Mouse (Mus musculus) neural tube, embryonic 14.5 days (tissue): ENCODE measurements around the gene Apol11b. TPM values are rescaled to one million over a fixed set of nuclear protein-coding genes. Genes with fewer than 3 reads are reported as not detected.
"Not testable (repeated sequence)": the region's sequence is repeated elsewhere in the genome, so short reads cannot be mapped to it uniquely, and the experiment has no call there.

Source experiments
- ATAC-seq: fragments of 200-750 bp; cut with Nextera tagmentation; 2 replicates; pipeline ENCODE4 v1.8.0; 2017; ENCODE audit warnings: low read depth, mild to moderate bottlenecking, moderate TSS enrichment, moderate library complexity
- H3K27ac ChIP-seq: fragments of 300-500 bp; sonication (generic); 2 replicates; pipeline ENCODE4 v1.5.1; 2014; ENCODE audit warnings: low read depth, mild to moderate bottlenecking, control low read depth, low read length, moderate library complexity, mixed read lengths
- H3K27me3 ChIP-seq: fragments of 300-500 bp; sonication (generic); 2 replicates; pipeline ENCODE4 v1.6.1; 2014; ENCODE audit warnings: low read length; ENCODE audit not compliant: control insufficient read depth, insufficient read depth
- H3K36me3 ChIP-seq: fragments of 300-500 bp; sonication (generic); 2 replicates; pipeline ENCODE4 v1.6.1; 2014; ENCODE audit warnings: low read length, mixed read lengths; ENCODE audit not compliant: control insufficient read depth, insufficient read depth
- H3K4me1 ChIP-seq: fragments of 300-500 bp; sonication (generic); 2 replicates; pipeline ENCODE4 v1.6.1; 2014; ENCODE audit warnings: low read length; ENCODE audit not compliant: control insufficient read depth, insufficient read depth
- H3K4me2 ChIP-seq: fragments of 300-500 bp; sonication (generic); 2 replicates; pipeline ENCODE4 v1.6.1; 2014; ENCODE audit warnings: mild to moderate bottlenecking, low read depth, low read length, control low read depth
- H3K4me3 ChIP-seq: fragments of 300-500 bp; sonication (generic); 2 replicates; pipeline ENCODE4 v1.5.1; 2014; ENCODE audit warnings: low read depth, low read length, control low read depth, mixed read lengths
- H3K9ac ChIP-seq: fragments of 300-500 bp; sonication (generic); replicated peaks from 2 replicates; pipeline ENCODE4 v1.6.1; 2014; ENCODE audit warnings: low read depth, mild to moderate bottlenecking, control low read depth, low read length, mixed read lengths
- H3K9me3 ChIP-seq: fragments of 300-500 bp; sonication (generic); 2 replicates; pipeline ENCODE4 v1.6.1; 2016; ENCODE audit warnings: low read length; ENCODE audit not compliant: control insufficient read depth
- WGBS: fragments of 180-500 bp; shearing (Covaris S2); extraction: QIAGEN DNeasy Blood & Tissue Kit; methylation state at CpG from one replicate; pipeline ENCODE4 v1.1.7; 2014; 5-methylcytosine and 5-hydroxymethylcytosine counted together
- polyA plus RNA-seq: library from polyadenylated mRNA; unstranded; fragments of >200 nt; fragmentation: Nextera tagmentation; extraction: Ambion mirVana; gene quantifications from 2 replicates; pipeline ENCODE4 v1.2.1, GENCODE M21; 2014

Gene Apol11b
- polyA plus RNA-seq, 1 experiment from 2014 or later = not detected

- H3K27ac ChIP-seq, H3K27me3 ChIP-seq, H3K9ac ChIP-seq, H3K9me3 ChIP-seq, H3K4me3 ChIP-seq, ATAC-seq, H3K4me1 ChIP-seq, H3K36me3 ChIP-seq, H3K4me2 ChIP-seq: not testable (repeated sequence)
- WGBS = 90% methylated on average over 4 of the region's 4 CpGs
These were observed 16.6 kb downstream of the Apol11b start for GRCm38 (mm10) chr15:77626471-77626870.

GRCm38 (mm10) chr15:77624710-77625109, 18.4 kb downstream of the Apol11b start:
- Histone ChIP-seq H3K4me2 (no peak overlapping the region), H3K4me3 (no peak overlapping the region), H3K27ac (no peak overlapping the region), H3K4me1 (no peaks in the 10 kb centered on the region), H3K27me3 (no peaks in the 10 kb centered on the region), H3K9me3 (no peaks in the 10 kb centered on the region), H3K36me3 (no peaks in the 10 kb centered on the region), H3K9ac (no peak overlapping the region)
- no peak for ATAC-seq
- WGBS = 100% methylated on average over 1 of the region's 1 CpGs

GRCm38 (mm10) chr15:77606069-77606468, 37.0 kb downstream of the Apol11b start:
- ATAC-seq = no peak
- WGBS = 97% methylated on average over 3 of the region's 3 CpGs
- Histone ChIP-seq H3K36me3 (no peaks in the 10 kb centered on the region), H3K4me1 (no peaks in the 10 kb centered on the region), H3K27me3 (no peaks in the 10 kb centered on the region), H3K4me2 (no peak overlapping the region), H3K27ac (no peak overlapping the region), H3K4me3 (no peak overlapping the region), H3K9me3 (no peaks in the 10 kb centered on the region), H3K9ac (no peak overlapping the region)

DNA sequence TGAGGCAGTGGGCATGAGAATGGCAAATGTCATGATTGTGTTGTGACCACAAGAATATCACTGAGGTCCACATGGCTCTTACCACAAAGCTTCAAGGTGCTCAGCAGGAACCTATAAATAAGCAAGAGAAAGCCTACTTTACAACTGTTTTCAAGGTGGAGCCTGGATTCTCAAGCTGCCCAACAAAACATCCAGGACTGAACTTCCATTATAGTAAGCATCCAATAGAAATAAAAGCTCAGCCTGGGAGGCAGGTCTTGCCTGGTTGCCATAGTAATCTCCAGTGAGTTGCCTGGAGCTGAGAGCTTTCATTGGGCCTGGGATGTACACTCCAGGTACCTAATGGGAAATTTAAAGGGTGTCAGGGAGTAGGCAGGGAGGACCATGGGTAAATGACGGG, 44.1 kb downstream of the Apol11b start, which contains the start of gene Gm36245:
Gene Gm36245 (plus strand): TSS at position 301 of the 400 bp plus-strand sequence.
- Histone ChIP-seq H3K9ac (no peak within 1 kb of the TSS), H3K9me3 (no peaks in the 10 kb centered on the region), H3K4me1 (no peaks in the 10 kb centered on the region), H3K27ac (no peak within 1 kb of the TSS), H3K4me2 (no peak within 1 kb of the TSS), H3K36me3 (no peaks in the 10 kb centered on the region), H3K4me3 (no peak within 1 kb of the TSS), H3K27me3 (no peaks in the 10 kb centered on the region)
- 79% methylated on average over 1 of the region's 1 CpGs for WGBS
- ATAC-seq = no peak

DNA sequence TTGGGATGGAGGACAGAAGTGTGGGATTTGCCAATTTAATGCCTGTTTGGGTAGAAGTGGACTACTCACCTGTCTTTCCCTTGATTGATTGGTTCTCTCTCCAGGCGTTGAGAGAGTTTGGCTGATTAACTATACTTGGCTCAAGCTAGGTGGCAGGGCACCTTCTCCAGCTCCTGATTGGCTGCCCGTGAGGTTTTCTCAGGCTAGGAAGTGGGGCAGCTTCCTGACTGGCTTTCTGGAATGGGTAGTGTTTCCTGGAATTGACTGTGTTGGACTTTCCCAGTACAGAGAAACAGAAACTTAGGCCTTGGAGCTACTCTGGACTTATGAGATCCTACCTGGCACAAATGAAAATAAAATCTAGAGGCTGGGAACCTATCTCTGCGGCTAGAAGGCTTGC, 44.7 kb downstream of the Apol11b start:
- Histone ChIP-seq H3K36me3 (no peaks in the 10 kb centered on the region), H3K27ac (no peak overlapping the region), H3K4me2 (no peak overlapping the region), H3K27me3 (no peaks in the 10 kb centered on the region), H3K9ac (no peak overlapping the region), H3K9me3 (no peaks in the 10 kb centered on the region), H3K4me3 (no peak overlapping the region), H3K4me1 (no peaks in the 10 kb centered on the region)
- ATAC-seq = no peak
- WGBS = 82% methylated on average over 3 of the region's 3 CpGs

- WGBS = 66% methylated on average over 5 of the region's 5 CpGs
- Histone ChIP-seq H3K4me1 (no peaks in the 10 kb centered on the region), H3K36me3 (no peaks in the 10 kb centered on the region), H3K27ac (no peak within 1 kb of the TSS), H3K4me3 (no peak within 1 kb of the TSS), H3K4me2 (no peak within 1 kb of the TSS), H3K27me3 (no peaks in the 10 kb centered on the region), H3K9me3 (no peaks in the 10 kb centered on the region), H3K9ac (no peak within 1 kb of the TSS)
- ATAC-seq = no peak
These were observed 47.1 kb downstream of the Apol11b start, which contains the start of gene Apol10b for GRCm38 (mm10) chr15:77595961-77596360. TSS of gene Apol10b (minus strand) at chr15:77596125.

DNA sequence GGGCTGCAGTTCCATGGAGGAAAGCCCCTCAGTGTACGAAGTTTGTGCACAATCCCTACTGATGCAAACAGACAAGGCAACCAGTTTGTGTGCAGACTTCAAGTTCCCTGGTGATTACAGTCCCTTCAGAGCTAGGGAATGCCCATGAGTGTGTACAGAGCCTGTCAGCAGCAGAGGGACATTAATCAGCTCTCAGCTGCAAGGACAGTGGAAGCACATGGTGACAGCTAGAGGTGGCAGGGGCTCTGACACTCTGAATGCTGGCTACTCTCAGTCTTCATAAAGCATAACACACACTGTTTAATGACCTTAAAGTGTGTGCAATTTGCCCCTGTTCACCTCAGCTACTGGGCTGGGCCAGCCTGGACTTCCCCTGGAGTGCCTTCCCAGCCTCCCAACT, 49.5 kb downstream of the Apol11b start:
- no peak for ATAC-seq
- no peak overlapping the region for H3K9ac ChIP-seq
- no peak overlapping the region for H3K27ac ChIP-seq
- H3K27me3 ChIP-seq = no peaks in the 10 kb centered on the region
- no peaks in the 10 kb centered on the region for H3K4me1 ChIP-seq
- H3K4me3 ChIP-seq = no peak overlapping the region
- H3K36me3 ChIP-seq = no peaks in the 10 kb centered on the region
- 65% methylated on average over 1 of the region's 1 CpGs for WGBS
- no peaks in the 10 kb centered on the region for H3K9me3 ChIP-seq
- H3K4me2 ChIP-seq = no peak overlapping the region

DNA sequence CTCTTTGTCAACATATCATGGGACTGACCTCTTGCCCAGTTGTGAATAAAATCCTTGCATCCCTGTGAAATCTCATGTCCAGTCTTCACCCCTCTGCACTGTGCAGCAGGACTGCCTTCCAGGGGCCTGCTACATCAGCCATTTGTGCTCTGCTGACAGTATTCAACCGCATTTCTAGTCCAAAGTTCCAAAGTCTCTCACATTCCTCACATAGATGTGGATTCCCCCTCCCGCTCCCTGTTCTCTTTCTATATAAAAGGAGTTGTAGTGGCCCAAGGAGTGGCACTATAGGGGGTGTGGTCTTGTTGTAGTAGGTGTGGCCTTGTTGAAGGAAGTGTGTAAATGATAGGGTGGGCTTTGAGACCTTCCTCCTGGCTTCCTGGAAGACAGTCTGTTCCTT, 52.2 kb downstream of the Apol11b start:
- Histone ChIP-seq H3K4me2 (no peak overlapping the region), H3K4me1 (no peaks in the 10 kb centered on the region), H3K36me3 (no peaks in the 10 kb centered on the region), H3K9me3 (no peaks in the 10 kb centered on the region), H3K9ac (no peak overlapping the region), H3K27ac (no peak overlapping the region), H3K27me3 (no peaks in the 10 kb centered on the region), H3K4me3 (no peak overlapping the region)
- no peak for ATAC-seq
- 87% methylated on average over 2 of the region's 2 CpGs for WGBS

GRCm38 (mm10) chr15:77588981-77589380, 54.1 kb downstream of the Apol11b start:
- Histone ChIP-seq H3K27ac (no peak overlapping the region), H3K4me1 (no peaks in the 10 kb centered on the region)
- ATAC-seq = no peak

GRCm38 (mm10) chr15:77587026-77587425, 56.1 kb downstream of the Apol11b start:
- Histone ChIP-seq H3K4me1 (no peaks in the 10 kb centered on the region), H3K9ac (no peak overlapping the region), H3K4me3 (no peak overlapping the region), H3K4me2 (no peak overlapping the region), H3K27ac (no peak overlapping the region), H3K27me3 (no peaks in the 10 kb centered on the region), H3K36me3 (no peaks in the 10 kb centered on the region), H3K9me3 (no peaks in the 10 kb centered on the region)
- no peak for ATAC-seq

More at GRCm38 (mm10) chr15:77588981-77589380, 54.1 kb downstream of the Apol11b start:
- Histone ChIP-seq H3K27me3 (no peaks in the 10 kb centered on the region), H3K36me3 (no peaks in the 10 kb centered on the region), H3K4me3 (no peak overlapping the region), H3K9me3 (no peaks in the 10 kb centered on the region), H3K9ac (no peak overlapping the region), H3K4me2 (no peak overlapping the region)
